Mouse (Mus musculus) testis, adult 2 months (tissue): ENCODE measurements around the gene Nucb1.

Source experiments
- CTCF ChIP-seq: fragments of 200-500 bp; IDR thresholded peaks from 2 replicates; pipeline ENCODE4 v1.5.1; 2012; ENCODE audit warnings: low read depth, mild to moderate bottlenecking, inconsistent platforms, low read length, moderate library complexity; ENCODE audit not compliant: control insufficient read depth, insufficient read depth, insufficient replicate concordance
- POLR2A ChIP-seq: fragments of 200-500 bp; IDR thresholded peaks from 2 replicates; pipeline ENCODE4 v1.6.1; 2012; ENCODE audit warnings: low read depth, mild to moderate bottlenecking, inconsistent platforms, low read length, moderate library complexity; ENCODE audit not compliant: control insufficient read depth

GRCm38 (mm10) chr7:45507583-45507982 is 2.6 kb downstream of the Nucb1 start:
- TF ChIP-seq POLR2A (no peak), CTCF (no peak)
